Mouse (Mus musculus) stomach, embryonic 16.5 days (tissue): Measurements from ENCODE around the gene Tecta. TPM values are rescaled to one million over a fixed set of nuclear protein-coding genes. Genes with fewer than 3 reads are reported as not detected.

Experiments used
- ATAC-seq: fragments of 200-750 bp; cut with Nextera tagmentation; 2 replicates; pipeline ENCODE4 v1.8.0; 2017; ENCODE audit warnings: moderate number of reproducible peaks, moderate TSS enrichment; ENCODE audit not compliant: insufficient read depth, low FRiP score
- H3K27ac ChIP-seq: fragments of 300-500 bp; sonication (generic); 2 replicates; pipeline ENCODE4 v1.5.1; 2014; ENCODE audit warnings: low read length
- H3K27me3 ChIP-seq: fragments of 300-500 bp; sonication (generic); 2 replicates; pipeline ENCODE4 v1.6.1; 2014; ENCODE audit warnings: low read length, control low read depth, mixed read lengths; ENCODE audit not compliant: control insufficient read depth, insufficient read depth
- H3K36me3 ChIP-seq: fragments of 300-500 bp; sonication (generic); 2 replicates; pipeline ENCODE4 v1.6.1; 2014; ENCODE audit warnings: low read length; ENCODE audit not compliant: control insufficient read depth, insufficient read depth
- H3K4me1 ChIP-seq: fragments of 300-500 bp; sonication (generic); 2 replicates; pipeline ENCODE4 v1.6.1; 2014; ENCODE audit warnings: low read length, control low read depth, mixed read lengths; ENCODE audit not compliant: control insufficient read depth, insufficient read depth
- H3K4me2 ChIP-seq: fragments of 300-500 bp; sonication (generic); 2 replicates; pipeline ENCODE4 v1.6.1; 2014; ENCODE audit warnings: low read depth, low read length, mixed read lengths
- H3K4me3 ChIP-seq: fragments of 300-500 bp; sonication (generic); replicated peaks from 2 replicates; pipeline ENCODE4 v1.5.1; 2014; ENCODE audit warnings: mild to moderate bottlenecking, low read length
- H3K9ac ChIP-seq: fragments of 300-500 bp; sonication (generic); 2 replicates; pipeline ENCODE4 v1.6.1; 2014; ENCODE audit warnings: low read length
- H3K9me3 ChIP-seq: fragments of 300-500 bp; sonication (generic); replicated peaks from 2 replicates; pipeline ENCODE4 v1.6.1; 2016; ENCODE audit warnings: low read length, control low read depth; ENCODE audit not compliant: control insufficient read depth
- WGBS: fragments of 180-500 bp; shearing (Covaris S2); extraction: QIAGEN DNeasy Blood & Tissue Kit; methylation state at CpG from one replicate; pipeline ENCODE4 v1.1.7; 2014; 5-methylcytosine and 5-hydroxymethylcytosine counted together
- polyA plus RNA-seq: library from polyadenylated mRNA; unstranded; fragments of >200 nt; fragmentation: Nextera tagmentation; extraction: Ambion mirVana; gene quantifications from 2 replicates; pipeline ENCODE4 v1.2.1, GENCODE M21; 2015

Tecta gene
- polyA plus RNA-seq, 1 experiment from 2014 or later = 0.88 TPM

DNA sequence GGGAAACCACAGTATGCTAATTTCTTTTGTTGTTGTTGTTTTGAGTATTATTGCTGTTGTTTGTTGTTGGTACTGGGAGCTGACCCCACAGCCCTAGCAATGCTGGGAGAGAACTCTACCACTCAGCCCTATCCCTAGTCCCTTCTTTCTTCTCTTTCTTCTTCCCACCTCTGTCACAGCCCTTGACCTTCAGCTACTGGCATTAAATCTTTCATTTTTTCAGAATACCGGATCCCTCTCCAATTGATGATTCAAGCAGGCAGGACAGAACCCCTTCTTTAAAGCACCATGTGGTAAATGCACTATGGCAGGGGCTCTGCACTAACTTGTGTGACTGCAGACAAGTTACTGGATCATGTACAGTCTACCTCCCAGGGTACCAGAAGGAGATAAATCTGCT is 63.2 kb downstream of the Tecta start:
- no peak overlapping the region for H3K4me3 ChIP-seq

DNA sequence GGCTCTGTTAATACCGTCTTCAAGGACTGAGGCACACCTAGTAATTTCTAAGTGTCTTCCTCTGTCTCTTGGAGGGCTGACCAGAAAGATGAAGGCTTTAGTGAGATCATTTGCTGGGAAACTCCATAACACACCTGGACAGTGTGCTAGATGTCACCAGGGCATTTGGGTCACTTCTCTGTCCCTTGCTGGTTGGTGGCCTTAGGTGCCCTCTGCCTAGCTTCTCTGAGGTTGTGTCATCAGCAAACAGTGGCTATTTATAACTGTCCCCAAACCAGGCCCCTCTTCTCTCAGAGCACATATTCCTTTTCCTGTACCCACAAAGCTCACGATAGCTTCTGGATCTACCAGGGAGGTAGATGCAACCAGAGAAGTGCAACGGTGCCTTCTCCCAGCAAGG is 64.8 kb downstream of the Tecta start:
- ATAC-seq = no peak
- no peaks in the 10 kb centered on the region for H3K4me1 ChIP-seq
- no peak overlapping the region for H3K4me3 ChIP-seq
- H3K36me3 ChIP-seq = no peaks in the 10 kb centered on the region
- 83% methylated on average over 3 of the region's 3 CpGs for WGBS
- no peak overlapping the region for H3K4me2 ChIP-seq
- no peak overlapping the region for H3K9ac ChIP-seq
- 0 out of 2 replicates have a peak, but pooled peaks cover 2% of the 10 kb centered on the region for H3K27me3 ChIP-seq
- H3K9me3 ChIP-seq = no peaks in the 10 kb centered on the region
- H3K27ac ChIP-seq = no peak overlapping the region

More for the DNA sequence above, 63.2 kb downstream of the Tecta start:
- H3K4me2 ChIP-seq = no peak overlapping the region
- no peaks in the 10 kb centered on the region for H3K9me3 ChIP-seq
- no peak for ATAC-seq
- no peaks in the 10 kb centered on the region for H3K4me1 ChIP-seq
- no peaks in the 10 kb centered on the region for H3K36me3 ChIP-seq
- H3K27me3 ChIP-seq = 0 out of 2 replicates have a peak, but pooled peaks cover 2% of the 10 kb centered on the region
- no peak overlapping the region for H3K9ac ChIP-seq
- H3K27ac ChIP-seq = no peak overlapping the region
- 83% methylated on average over 1 of the region's 1 CpGs for WGBS

DNA sequence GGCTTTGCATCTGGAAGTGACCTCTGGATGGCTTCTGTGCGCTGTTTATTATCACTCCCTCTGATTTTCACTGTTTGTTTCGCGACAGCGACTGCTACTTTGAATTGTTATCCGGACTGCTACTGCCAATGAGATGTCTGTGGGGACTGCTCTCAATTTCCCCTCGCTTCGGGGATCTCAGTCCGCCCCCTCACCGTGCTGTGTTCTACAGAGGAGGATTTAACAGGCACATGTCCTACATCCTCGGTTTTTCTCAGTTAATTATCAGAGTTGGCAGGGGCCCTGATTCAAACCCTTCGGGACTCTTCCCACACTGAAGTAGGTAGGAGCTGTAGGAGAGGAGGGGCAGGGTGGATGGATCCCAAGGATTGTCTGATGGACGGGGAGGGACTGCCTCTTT is 67.0 kb downstream of the Tecta start:
- Histone ChIP-seq H3K4me2 (no peak overlapping the region), H3K4me1 (no peaks in the 10 kb centered on the region), H3K27me3 (no peaks in the 10 kb centered on the region), H3K9ac (no peak overlapping the region), H3K36me3 (no peaks in the 10 kb centered on the region), H3K27ac (no peak overlapping the region), H3K9me3 (no peaks in the 10 kb centered on the region), H3K4me3 (no peak overlapping the region)
- no peak for ATAC-seq
- WGBS = 67% methylated on average over 12 of the region's 12 CpGs

GRCm38 (mm10) chr9:42331341-42331740 is 68.4 kb downstream of the Tecta start:
- no peak for ATAC-seq
- Histone ChIP-seq H3K9ac (no peak overlapping the region), H3K27me3 (no peaks in the 10 kb centered on the region), H3K36me3 (no peaks in the 10 kb centered on the region), H3K27ac (no peak overlapping the region), H3K4me3 (no peak overlapping the region), H3K9me3 (no peaks in the 10 kb centered on the region), H3K4me1 (no peaks in the 10 kb centered on the region), H3K4me2 (no peak overlapping the region)
- 89% methylated on average over 7 of the region's 7 CpGs for WGBS

GRCm38 (mm10) chr9:42329753-42330152 is 70.0 kb downstream of the Tecta start:
- Histone ChIP-seq H3K9ac (no peak overlapping the region), H3K27ac (no peak overlapping the region), H3K27me3 (peaks cover 5% of the 10 kb centered on the region; the same call in 1 of the 2 replicates), H3K4me3 (no peak overlapping the region), H3K4me2 (no peak overlapping the region), H3K4me1 (no peaks in the 10 kb centered on the region), H3K36me3 (no peaks in the 10 kb centered on the region), H3K9me3 (no peaks in the 10 kb centered on the region)
- no peak for ATAC-seq
- WGBS = 67% methylated on average over 9 of the region's 9 CpGs

- H3K4me2 ChIP-seq = no peak overlapping the region
- no peak for ATAC-seq
- no peak overlapping the region for H3K9ac ChIP-seq
- no peaks in the 10 kb centered on the region for H3K9me3 ChIP-seq
- H3K27me3 ChIP-seq = peaks cover 8% of the 10 kb centered on the region; the same call in 1 of the 2 replicates
- H3K36me3 ChIP-seq = no peaks in the 10 kb centered on the region
- no peaks in the 10 kb centered on the region for H3K4me1 ChIP-seq
- no peak overlapping the region for H3K27ac ChIP-seq
- 30% methylated on average over 11 of the region's 11 CpGs for WGBS
- no peak overlapping the region for H3K4me3 ChIP-seq
Measured at GRCm38 (mm10) chr9:42326688-42327440, 72.9 kb downstream of the Tecta start.

- WGBS = 47% methylated on average over 29 of the region's 29 CpGs
- Histone ChIP-seq H3K4me2 (no peak overlapping the region), H3K9ac (no peak overlapping the region), H3K27me3 (peaks cover 8% of the 10 kb centered on the region; the same call in 1 of the 2 replicates), H3K9me3 (no peaks in the 10 kb centered on the region), H3K4me3 (no peak overlapping the region), H3K27ac (no peak overlapping the region), H3K4me1 (no peaks in the 10 kb centered on the region), H3K36me3 (no peaks in the 10 kb centered on the region)
- ATAC-seq = no peak
Measured at GRCm38 (mm10) chr9:42324640-42325394, 74.9 kb downstream of the Tecta start.

GRCm38 (mm10) chr9:42323238-42323637 is 76.5 kb downstream of the Tecta start:
- H3K36me3 ChIP-seq = no peaks in the 10 kb centered on the region
- H3K27me3 ChIP-seq = peaks cover 8% of the 10 kb centered on the region; the same call in 1 of the 2 replicates
- no peak for ATAC-seq
- 90% methylated on average over 8 of the region's 8 CpGs for WGBS
- no peak overlapping the region for H3K4me3 ChIP-seq
- no peaks in the 10 kb centered on the region for H3K9me3 ChIP-seq
- no peak overlapping the region for H3K4me2 ChIP-seq
- no peaks in the 10 kb centered on the region for H3K4me1 ChIP-seq
- no peak overlapping the region for H3K9ac ChIP-seq
- H3K27ac ChIP-seq = no peak overlapping the region

GRCm38 (mm10) chr9:42321442-42321841 is 78.3 kb downstream of the Tecta start:
- H3K4me2 ChIP-seq = no peak overlapping the region
- H3K4me3 ChIP-seq = no peak overlapping the region
- ATAC-seq = no peak
- H3K36me3 ChIP-seq = no peaks in the 10 kb centered on the region
- no peaks in the 10 kb centered on the region for H3K4me1 ChIP-seq
- H3K27me3 ChIP-seq = peaks cover 8% of the 10 kb centered on the region; the same call in 1 of the 2 replicates
- WGBS = 77% methylated on average over 2 of the region's 2 CpGs
- H3K9ac ChIP-seq = no peak overlapping the region
- H3K27ac ChIP-seq = no peak overlapping the region
- H3K9me3 ChIP-seq = no peaks in the 10 kb centered on the region
